Mouse (Mus musculus): Measurements from ENCODE around the gene Phykpl. TPM values are rescaled to one million over a fixed set of nuclear protein-coding genes. Genes with fewer than 3 reads are reported as not detected.
A peak's percentile ranks its signal among the peaks of the same experiment; 100 is the strongest.
"Not testable (repeated sequence)": the region's sequence is repeated elsewhere in the genome, so short reads cannot be mapped to it uniquely, and the experiment has no call there.

Phykpl gene
- polyA plus RNA-seq, 1 experiment from 2014 or later: 10.2 TPM

- no peak overlapping the region for H3K4me2 ChIP-seq
- H3K9ac ChIP-seq: no peak overlapping the region
- peaks cover 66% of the 10 kb centered on the region for H3K36me3 ChIP-seq
- WGBS: 91% methylated on average over 7 of the region's 7 CpGs
- no peaks in the 10 kb centered on the region for H3K9me3 ChIP-seq
- no peak overlapping the region for H3K4me3 ChIP-seq
- no peak for ATAC-seq (ENCODE audit: low read depth)
- H3K27ac ChIP-seq (replicated peaks): no peak overlapping the region
- peaks cover 17% of the 10 kb centered on the region for H3K4me1 ChIP-seq (replicated peaks)
- no peaks in the 10 kb centered on the region for H3K27me3 ChIP-seq
These were observed 38.5 kb downstream of the Phykpl start for GRCm38 (mm10) chr11:51622971-51623491.

- no peak overlapping the region for H3K4me2 ChIP-seq
- WGBS: 79% methylated on average over 5 of the region's 5 CpGs
- no peaks in the 10 kb centered on the region for H3K27me3 ChIP-seq
- H3K4me3 ChIP-seq: no peak overlapping the region
- H3K27ac ChIP-seq (replicated peaks): no peak overlapping the region
- H3K36me3 ChIP-seq: peaks cover 81% of the 10 kb centered on the region
- H3K9ac ChIP-seq: no peak overlapping the region
- ATAC-seq (ENCODE audit: low read depth): no peak
- peaks cover 10% of the 10 kb centered on the region for H3K4me1 ChIP-seq (replicated peaks)
- no peaks in the 10 kb centered on the region for H3K9me3 ChIP-seq
These were observed 40.7 kb downstream of the Phykpl start for GRCm38 (mm10) chr11:51625187-51625820.

GRCm38 (mm10) chr11:51627425-51627824, 42.9 kb downstream of the Phykpl start:
- no peaks in the 10 kb centered on the region for H3K9me3 ChIP-seq
- no peaks in the 10 kb centered on the region for H3K27me3 ChIP-seq
- no peak overlapping the region for H3K9ac ChIP-seq
- H3K27ac ChIP-seq (replicated peaks): no peak overlapping the region
- no peak overlapping the region for H3K4me3 ChIP-seq
- peaks cover 70% of the 10 kb centered on the region for H3K36me3 ChIP-seq
- no peak overlapping the region for H3K4me2 ChIP-seq
- 93% methylated on average over 9 of the region's 9 CpGs for WGBS
- no peak for ATAC-seq (ENCODE audit: low read depth)
- peaks cover 11% of the 10 kb centered on the region for H3K4me1 ChIP-seq (replicated peaks)

GRCm38 (mm10) chr11:51627907-51628306, 43.4 kb downstream of the Phykpl start:
- Histone ChIP-seq H3K4me2 (no peak overlapping the region), H3K36me3 (peaks cover 65% of the 10 kb centered on the region), H3K9ac (no peak overlapping the region), H3K4me3 (no peak overlapping the region), H3K9me3 (no peaks in the 10 kb centered on the region), H3K4me1 (replicated peaks) (peaks cover 11% of the 10 kb centered on the region), H3K27ac (replicated peaks) (no peak overlapping the region), H3K27me3 (no peaks in the 10 kb centered on the region)
- no peak for ATAC-seq (ENCODE audit: low read depth)
- WGBS: 90% methylated on average over 8 of the region's 8 CpGs

GRCm38 (mm10) chr11:51629651-51630314, 45.2 kb downstream of the Phykpl start:
- Histone ChIP-seq H3K4me3 (no peak overlapping the region), H3K9ac (no peak overlapping the region), H3K9me3 (no peaks in the 10 kb centered on the region), H3K27me3 (no peaks in the 10 kb centered on the region), H3K4me2 (no peak overlapping the region), H3K36me3 (peaks cover 46% of the 10 kb centered on the region), H3K27ac (replicated peaks) (no peak overlapping the region), H3K4me1 (replicated peaks) (peaks cover 28% of the 10 kb centered on the region)
- ATAC-seq (ENCODE audit: low read depth): no peak
- WGBS: 83% methylated on average over 15 of the region's 15 CpGs

GRCm38 (mm10) chr11:51632130-51632753, 47.7 kb downstream of the Phykpl start:
- 0 out of 2 replicates have a peak overlapping the region, but pooled peaks have one; percentile 17 for H3K9ac ChIP-seq
- 88% methylated on average over 6 of the region's 6 CpGs for WGBS
- H3K36me3 ChIP-seq: peaks cover 23% of the 10 kb centered on the region
- no peaks in the 10 kb centered on the region for H3K27me3 ChIP-seq
- H3K9me3 ChIP-seq: no peaks in the 10 kb centered on the region
- peaks cover 41% of the 10 kb centered on the region for H3K4me1 ChIP-seq (replicated peaks)
- no peak overlapping the region for H3K4me3 ChIP-seq
- H3K27ac ChIP-seq (replicated peaks): no peak overlapping the region
- no peak overlapping the region for H3K4me2 ChIP-seq
- no peak for ATAC-seq (ENCODE audit: low read depth)

GRCm38 (mm10) chr11:51633200-51633599, 48.6 kb downstream of the Phykpl start:
- H3K27ac ChIP-seq (replicated peaks); ATAC-seq (ENCODE audit: low read depth); H3K27me3 ChIP-seq; H3K4me3 ChIP-seq; H3K9me3 ChIP-seq; H3K9ac ChIP-seq; H3K4me2 ChIP-seq: not testable (repeated sequence)
- WGBS: 94% methylated on average over 7 of the region's 7 CpGs
- peaks cover 13% of the 10 kb centered on the region for H3K36me3 ChIP-seq
- peaks cover 47% of the 10 kb centered on the region for H3K4me1 ChIP-seq (replicated peaks)

GRCm38 (mm10) chr11:51633721-51634120, 49.2 kb downstream of the Phykpl start:
- H3K27me3 ChIP-seq: no peaks in the 10 kb centered on the region; the same call in 1 of the 2 replicates
- H3K4me1 ChIP-seq (replicated peaks): peaks cover 47% of the 10 kb centered on the region
- H3K4me3 ChIP-seq: no peak overlapping the region
- 0 out of 2 replicates have a peak overlapping the region, but pooled peaks have one; percentile 75 for H3K4me2 ChIP-seq
- ATAC-seq (ENCODE audit: low read depth): no peak
- peaks cover 10% of the 10 kb centered on the region for H3K36me3 ChIP-seq
- H3K9me3 ChIP-seq: no peaks in the 10 kb centered on the region
- H3K27ac ChIP-seq (replicated peaks): no peak overlapping the region
- H3K9ac ChIP-seq: no peak overlapping the region
- 87% methylated on average over 3 of the region's 3 CpGs for WGBS

- Histone ChIP-seq H3K9me3 (no peaks in the 10 kb centered on the region), H3K36me3 (no peaks in the 10 kb centered on the region), H3K4me1 (replicated peaks) (peaks cover 47% of the 10 kb centered on the region), H3K4me2 (peak overlapping the region; percentile 75), H3K4me3 (peak overlapping the region; percentile 58), H3K27ac (replicated peaks) (peak overlapping the region; percentile 87), H3K27me3 (no peaks in the 10 kb centered on the region; the same call in 1 of the 2 replicates), H3K9ac (peak overlapping the region; percentile 71)
- no peak for ATAC-seq (ENCODE audit: low read depth)
- WGBS: 21% methylated on average over 6 of the region's 6 CpGs
These were observed 50.6 kb downstream of the Phykpl start for GRCm38 (mm10) chr11:51635127-51635524.

- Histone ChIP-seq H3K27ac (replicated peaks) (peak within 1 kb of the TSS; percentile 87), H3K9me3 (no peaks in the 10 kb centered on the region), H3K4me2 (peak within 1 kb of the TSS; percentile 75), H3K36me3 (no peaks in the 10 kb centered on the region), H3K4me3 (peak within 1 kb of the TSS; percentile 58), H3K4me1 (replicated peaks) (peaks cover 47% of the 10 kb centered on the region), H3K27me3 (no peaks in the 10 kb centered on the region; the same call in 1 of the 2 replicates), H3K9ac (peak within 1 kb of the TSS; percentile 71)
- peak; percentile 92 for ATAC-seq (ENCODE audit: low read depth)
- under 1% methylated on average over 61 of the region's 61 CpGs for WGBS
These were observed 51.2 kb downstream of the Phykpl start, which contains the start of gene Rmnd5b for GRCm38 (mm10) chr11:51635525-51636322. Gene Rmnd5b, minus strand, starts transcription at chr11:51635896.

GRCm38 (mm10) chr11:51636323-51636684, 51.7 kb downstream of the Phykpl start:
- no peaks in the 10 kb centered on the region for H3K9me3 ChIP-seq
- H3K36me3 ChIP-seq: no peaks in the 10 kb centered on the region
- H3K4me3 ChIP-seq: peak overlapping the region; percentile 58
- H3K4me1 ChIP-seq (replicated peaks): peaks cover 47% of the 10 kb centered on the region
- 6% methylated on average over 6 of the region's 6 CpGs for WGBS
- H3K27ac ChIP-seq (replicated peaks): peak overlapping the region; percentile 87
- H3K4me2 ChIP-seq: peak overlapping the region; percentile 75
- ATAC-seq (ENCODE audit: low read depth): peak; percentile 55
- H3K9ac ChIP-seq: peak overlapping the region; percentile 71
- H3K27me3 ChIP-seq: no peaks in the 10 kb centered on the region; the same call in 1 of the 2 replicates

Data from neural tube, embryonic 13.5 days (tissue).